Mouse (Mus musculus): ENCODE results near the gene Sik1.

Gene Sik1

DNA sequence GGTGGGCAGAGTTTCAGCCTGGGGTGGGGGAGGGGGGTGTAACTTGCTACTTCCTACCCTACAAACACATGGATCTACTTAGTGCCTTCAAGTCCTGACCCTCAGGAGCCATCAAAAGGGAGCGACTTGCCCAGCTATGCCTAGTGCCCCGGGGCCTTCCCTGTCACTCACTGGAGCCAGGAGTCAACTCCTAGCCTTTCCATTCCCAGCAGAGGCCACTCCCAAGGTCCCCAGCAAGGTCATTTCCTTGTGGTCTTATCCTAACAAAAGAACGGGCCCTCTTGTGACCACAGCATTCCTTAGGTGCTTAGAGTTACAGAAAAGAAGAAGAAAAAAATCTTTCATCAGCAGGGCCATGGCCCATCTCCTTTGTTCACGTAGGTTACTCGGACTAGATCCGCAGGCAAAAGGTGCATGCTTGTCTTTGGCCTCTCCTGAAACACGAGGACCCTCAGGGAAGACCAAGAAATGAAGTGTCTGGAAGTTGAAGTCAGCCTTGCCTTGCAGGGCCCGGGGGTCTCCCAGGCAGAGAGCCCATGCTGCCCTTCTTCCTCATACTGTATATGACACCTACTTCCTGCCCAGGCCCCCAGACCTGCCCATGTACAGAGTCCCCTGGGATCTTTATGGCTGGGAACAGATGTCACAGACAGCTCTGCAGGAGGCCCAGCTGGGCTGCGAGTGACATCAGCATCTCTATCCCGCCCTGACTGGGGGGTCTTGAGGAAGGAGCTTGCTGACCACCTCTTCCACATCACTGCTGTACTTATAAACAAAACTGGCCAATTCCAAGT, 47.3 kb downstream of the Sik1 start:
- DNase-seq (ENCODE audit: extremely low spot score, low spot score): peak; percentile 36

DNA sequence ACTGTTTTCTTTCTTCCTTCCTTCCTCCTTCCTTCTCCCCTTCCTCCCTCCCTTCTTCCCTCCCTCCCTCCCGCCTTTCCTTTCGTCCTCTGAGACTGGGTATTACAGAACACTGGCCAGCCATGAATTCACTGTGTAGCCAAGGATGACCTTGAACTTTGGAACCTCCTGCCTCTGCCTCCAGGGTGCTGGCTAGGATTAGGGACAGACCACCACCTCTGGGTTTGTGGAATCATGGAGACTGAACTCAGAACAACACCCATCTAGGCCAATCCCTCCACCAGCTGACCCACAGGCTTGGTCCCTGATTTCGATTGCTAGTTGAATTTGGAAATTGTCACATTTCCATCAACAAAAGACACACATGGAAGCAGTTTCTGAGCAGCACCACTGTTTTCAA, 49.1 kb downstream of the Sik1 start:
- DNase-seq (ENCODE audit: extremely low spot score, low spot score): no peak

DNA sequence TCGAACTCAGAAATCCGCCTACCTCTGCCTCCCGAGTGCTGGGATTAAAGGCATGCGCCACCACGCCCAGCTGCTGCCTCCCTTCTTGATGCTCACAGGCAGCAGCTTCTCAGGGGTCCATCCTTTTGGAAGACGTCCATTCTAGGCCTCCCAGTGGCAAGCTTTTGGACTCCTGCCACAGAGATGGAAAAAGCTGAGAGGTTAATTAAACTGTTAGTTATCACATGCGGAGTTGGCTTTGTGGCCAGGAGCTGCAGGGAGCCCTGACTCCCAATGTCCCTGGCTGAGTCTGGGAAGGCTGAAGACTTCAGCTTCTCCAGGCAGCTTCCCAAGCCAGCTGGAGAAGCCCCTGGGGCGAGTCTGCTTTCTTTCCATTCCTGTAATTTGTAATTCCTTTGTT, 49.6 kb downstream of the Sik1 start:
- no peak for DNase-seq (ENCODE audit: extremely low spot score, low spot score)

DNA sequence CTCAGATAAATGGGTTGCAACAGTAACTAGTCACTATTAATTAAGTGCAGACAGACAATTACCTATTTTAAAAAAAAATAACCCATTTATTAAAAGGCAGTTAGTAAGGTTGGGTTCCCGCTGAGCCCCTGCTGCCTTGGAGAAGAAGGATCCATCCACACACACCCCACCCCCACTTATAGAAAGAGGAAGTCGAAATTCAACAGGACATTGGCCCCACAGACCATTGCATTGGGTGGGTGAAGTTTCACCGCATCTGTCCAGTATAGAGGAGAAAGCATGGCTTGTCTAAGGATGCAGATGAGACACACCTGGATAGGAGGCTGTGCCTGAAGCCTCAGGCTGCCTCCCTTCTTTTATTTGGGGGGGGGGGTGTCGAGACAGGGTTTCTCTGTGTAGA, 50.0 kb downstream of the Sik1 start:
- DNase-seq (ENCODE audit: extremely low spot score, low spot score): no peak

DNA sequence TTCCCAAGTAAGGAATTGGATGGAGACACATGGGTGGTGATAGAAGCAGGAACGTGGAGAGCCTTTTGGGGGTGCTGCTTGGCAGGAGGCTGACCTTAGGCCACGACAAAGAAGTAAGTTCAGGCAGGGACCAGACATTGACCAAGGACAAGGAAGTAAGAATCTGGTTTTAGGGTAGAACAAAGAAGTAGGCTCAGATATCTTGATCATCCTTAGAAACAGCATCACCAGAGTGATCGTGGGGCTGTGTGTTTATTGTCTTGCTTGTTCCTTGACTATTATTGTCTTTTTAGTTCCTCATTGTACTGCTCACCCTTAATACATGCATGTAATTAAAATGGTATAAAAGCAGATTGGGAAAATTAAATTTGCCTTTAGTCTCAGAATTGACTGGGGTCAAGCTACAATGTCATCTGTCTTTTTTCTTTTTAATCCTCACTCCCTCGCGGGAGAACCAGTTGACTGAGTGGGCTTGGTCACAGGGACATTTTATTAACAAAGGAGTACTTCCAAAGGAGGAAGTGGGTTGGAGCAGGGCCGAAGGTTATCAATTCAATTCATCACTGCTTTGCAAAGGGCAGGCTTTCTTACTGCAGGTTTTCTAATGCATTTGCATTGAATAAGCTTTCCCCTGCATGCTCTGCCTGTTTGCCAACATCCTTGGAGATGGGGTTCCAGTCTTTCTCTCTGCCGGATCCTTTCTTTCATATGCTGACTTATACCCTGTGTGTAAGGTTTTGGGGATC, 53.2 kb downstream of the Sik1 start:
- no peak for DNase-seq (ENCODE audit: extremely low spot score, low spot score)

DNA sequence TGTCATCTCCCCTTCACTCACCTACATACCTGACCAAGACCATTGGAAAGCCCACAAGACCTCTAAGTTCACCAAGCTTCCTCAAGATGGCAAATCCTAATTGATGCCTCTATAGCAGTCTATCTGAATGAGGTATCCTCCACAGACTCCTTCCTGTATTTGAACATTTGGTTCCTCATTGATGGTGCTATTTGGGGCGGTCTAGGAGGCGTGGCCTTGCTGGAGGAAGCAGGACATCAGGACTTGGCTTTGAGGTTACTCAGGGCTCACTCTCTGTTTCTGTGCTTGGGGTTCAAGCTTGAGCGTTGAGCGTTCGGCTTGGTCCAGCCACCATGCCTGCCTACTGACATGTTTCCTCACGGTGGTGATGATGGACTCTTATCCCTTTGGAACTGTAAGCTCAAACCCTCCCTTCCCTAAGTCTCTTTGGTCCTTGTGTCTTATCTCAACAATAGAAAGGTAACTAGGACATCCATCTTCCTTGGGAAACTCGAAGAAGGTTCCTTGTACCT, 54.7 kb downstream of the Sik1 start:
- DNase-seq (ENCODE audit: extremely low spot score, low spot score): no peak

DNA sequence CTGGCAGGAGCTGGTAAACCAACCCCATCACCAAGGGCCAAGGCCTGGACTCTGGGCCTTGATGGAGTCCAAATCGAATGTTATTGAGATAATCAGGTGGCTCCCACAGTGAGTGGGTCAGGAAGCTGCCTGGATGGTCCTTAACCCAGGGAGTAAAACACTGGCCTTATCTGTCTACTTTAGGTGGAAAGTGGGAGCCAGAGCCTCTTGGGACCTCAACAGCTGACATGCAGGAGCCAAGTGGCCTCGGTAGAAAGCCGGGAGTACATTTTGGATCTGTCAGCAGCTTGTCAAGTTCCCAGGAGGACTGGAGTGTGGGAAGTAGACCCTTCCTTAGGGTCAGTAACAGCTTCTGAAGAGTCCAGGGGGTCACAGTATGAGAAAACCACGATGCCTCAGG, 59.7 kb downstream of the Sik1 start:
- no peak for DNase-seq (ENCODE audit: extremely low spot score, low spot score)

Measured in neural tube, embryonic 10.5 days (tissue).